Mouse (Mus musculus) CD4-positive, CD25-positive, alpha-beta regulatory T cell, adult 2 months (primary cell): Measurements from ENCODE around the gene Cox14.

Source experiments
- DNase-seq: peaks from one replicate; pipeline ENCODE4 v3.0.0-alpha.2; 2012; ENCODE audit warnings: low read depth, low spot score

Gene Cox14

DNA sequence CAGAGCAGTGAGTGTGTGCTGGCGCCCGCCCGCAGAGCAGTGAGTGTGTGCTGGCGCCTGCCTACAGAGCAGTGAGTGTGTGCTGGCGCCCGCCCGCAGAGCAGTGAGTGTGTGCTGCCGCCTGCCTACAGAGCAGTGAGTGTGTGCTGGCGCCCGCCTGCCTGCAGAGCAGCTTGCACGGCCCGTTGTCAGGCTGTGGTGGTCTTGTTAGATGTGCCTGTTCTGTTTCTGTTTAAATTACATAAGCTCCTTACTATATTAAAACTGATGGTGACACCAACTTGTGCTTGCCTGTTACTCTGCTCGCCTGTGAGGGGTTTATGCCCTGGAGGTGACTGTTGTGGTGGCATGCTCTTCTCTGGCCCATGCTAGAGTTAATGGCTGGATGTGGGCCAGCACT is 17.2 kb upstream of the Cox14 start:
- DNase-seq: no peak

DNA sequence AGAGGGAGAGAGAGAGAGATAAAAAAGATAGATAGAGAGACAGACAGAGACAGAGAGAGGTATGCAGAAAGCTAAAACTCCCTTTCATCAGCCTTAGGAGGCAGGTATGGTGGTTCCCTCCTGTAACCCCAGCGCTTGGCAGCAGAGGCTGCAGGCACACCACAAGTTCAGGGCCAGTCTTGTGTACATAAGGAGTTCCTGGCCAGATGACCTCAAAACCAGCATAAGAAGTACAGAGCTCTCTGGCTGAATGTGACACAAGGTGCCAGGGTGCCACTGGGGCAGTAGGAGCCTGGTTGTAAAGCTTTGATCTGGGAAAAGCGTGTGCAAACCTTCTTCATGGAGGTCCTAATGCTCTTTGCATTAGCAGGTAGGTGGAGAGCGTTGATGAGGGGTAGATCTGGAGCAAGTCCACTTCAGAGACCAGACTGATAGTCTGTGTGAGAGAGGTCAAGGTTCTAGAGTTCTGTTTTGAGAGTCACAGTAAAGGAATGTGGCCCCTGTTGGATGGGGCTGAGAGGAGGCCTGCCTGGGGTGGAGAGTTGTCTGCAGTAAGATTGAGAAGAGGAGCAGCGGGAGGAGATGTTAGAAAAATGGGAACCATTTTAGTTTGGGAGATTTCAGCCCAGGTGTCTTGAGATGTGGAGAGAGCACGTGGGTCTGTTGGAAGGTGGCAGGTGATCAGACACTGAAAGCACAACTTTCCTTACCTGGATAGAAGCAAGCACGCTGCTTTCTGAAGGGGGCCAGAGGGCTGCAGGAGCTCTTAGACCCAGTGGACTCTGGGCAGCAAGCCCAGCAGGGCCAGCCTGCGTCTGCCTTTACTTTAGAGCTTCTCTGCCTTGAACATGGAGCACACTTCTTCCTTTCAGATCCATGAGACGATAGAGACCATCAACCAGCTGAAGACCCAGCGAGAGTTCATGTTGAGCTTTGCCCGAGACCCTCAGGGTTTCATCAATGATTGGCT is 14.9 kb upstream of the Cox14 start:
- no peak for DNase-seq

DNA sequence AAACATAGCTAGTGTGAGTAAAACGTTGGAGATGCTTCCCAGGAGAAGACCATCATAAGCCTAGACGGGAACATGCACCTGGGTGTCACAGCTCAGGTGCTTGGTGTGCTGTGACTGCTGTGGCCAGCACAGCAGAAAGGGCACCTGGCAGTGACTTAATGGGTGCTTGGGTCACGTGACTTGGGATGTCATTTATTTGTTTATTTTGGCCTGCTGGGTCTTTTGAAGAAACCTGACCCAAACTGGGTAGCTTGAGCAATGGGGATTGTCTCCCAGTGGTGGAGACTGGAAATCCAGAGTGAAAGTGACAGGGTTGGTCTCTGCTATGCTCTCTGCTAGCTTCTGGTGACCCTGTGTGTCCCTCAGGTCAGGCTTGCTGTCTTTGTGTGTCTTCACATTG is 13.9 kb upstream of the Cox14 start:
- DNase-seq: no peak

DNA sequence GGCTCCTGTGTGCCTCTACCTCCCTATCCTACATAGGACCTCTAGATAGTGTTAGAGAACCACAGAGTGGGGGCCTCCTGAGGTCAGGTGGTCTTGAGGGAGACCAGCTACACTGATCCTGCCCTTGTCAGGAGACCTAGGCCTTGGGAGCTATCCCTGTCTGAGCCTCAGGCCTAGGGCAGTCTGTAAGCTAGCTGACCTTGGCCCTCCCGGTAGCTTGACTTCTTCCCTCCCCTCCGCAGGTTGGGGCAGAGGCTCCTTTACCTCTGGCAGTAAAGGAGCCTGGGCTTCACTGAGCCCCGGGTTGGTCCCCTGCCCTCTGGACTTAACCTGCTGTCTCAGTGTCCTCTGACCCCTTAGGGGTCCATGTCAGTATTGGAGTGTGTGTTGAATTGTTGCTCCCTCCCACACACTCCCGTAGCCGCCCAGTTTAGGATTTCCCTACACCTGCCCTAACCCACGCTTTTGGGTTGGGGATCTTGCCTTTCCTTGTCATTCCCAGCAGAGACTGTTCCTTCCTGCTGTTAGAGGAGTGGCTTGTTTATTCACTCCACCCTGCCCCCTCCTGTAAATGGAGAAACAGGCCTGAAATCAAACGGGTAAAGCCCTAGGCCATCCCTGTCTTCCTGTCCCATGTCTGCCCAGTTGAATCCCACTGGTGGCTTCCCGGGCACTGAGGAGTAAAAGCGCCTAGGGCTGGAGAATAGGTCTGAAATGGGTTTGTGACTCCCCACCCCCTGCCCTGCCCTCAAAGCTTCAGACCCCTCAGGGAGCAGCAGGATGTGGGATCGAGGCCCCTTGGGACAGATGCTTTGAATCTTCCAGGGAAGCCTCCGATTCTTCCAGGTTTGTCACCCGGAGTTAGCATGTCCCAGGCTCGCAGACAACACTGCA is 12.5 kb upstream of the Cox14 start:
- no peak for DNase-seq

DNA sequence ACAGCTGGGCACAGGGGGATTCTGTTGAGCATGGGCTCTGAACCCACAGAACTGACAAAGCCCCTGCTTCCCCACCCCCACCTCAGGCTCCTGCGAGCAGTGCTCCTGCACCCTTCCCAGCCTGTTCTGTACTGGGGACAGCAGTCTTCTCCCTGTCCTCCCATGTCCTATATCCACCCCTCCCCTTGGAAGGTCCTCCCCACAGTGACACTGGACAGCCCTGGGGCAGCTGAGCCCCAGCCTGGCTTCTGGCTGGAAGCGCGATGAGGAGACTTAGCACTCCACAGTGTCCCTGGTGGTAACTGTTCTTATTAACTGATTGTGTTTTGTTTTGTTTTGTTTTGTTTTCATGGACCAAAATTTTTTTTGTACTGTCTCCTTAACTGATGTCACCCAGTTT is 11.8 kb upstream of the Cox14 start:
- DNase-seq: no peak

DNA sequence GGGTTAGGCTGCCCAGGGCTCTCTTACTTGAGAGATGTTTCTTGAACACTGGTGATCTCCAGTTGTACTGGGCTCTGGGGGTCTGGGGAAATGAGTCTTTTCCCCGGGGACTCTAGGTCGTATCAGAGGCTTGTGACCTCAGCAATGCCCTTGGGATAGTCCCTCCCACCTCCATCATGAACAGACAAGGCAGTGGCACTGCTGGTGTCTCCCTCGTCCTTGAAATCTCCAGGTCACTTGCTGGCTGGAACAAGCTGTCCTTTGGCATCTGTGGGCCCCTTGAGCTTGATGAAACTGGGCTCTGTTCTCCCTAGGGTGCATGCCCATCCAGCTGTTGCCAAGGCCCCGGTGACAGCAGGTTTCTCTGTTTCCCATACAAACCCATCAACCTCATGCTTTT is 11.2 kb upstream of the Cox14 start:
- DNase-seq: no peak

DNA sequence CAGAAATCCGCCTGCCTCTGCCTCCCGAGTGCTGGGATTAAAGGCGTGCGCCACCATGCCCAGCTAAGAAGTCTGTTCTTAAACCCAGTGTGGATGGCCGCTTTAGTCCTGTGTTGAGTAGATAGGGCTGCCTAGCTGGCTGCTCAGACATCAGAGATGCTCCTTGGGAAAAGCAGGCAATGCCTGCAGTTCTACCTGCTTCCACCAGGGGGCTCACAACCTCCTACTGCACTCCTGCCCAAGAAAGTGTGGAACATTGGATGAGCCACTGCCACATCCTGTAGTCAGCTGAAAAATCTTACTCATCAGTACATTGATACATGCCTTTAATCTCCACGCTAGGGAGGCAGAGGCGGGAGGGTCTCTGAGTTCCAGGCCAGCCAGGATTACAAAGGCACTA is 10.6 kb upstream of the Cox14 start:
- peak; percentile 80 for DNase-seq

DNA sequence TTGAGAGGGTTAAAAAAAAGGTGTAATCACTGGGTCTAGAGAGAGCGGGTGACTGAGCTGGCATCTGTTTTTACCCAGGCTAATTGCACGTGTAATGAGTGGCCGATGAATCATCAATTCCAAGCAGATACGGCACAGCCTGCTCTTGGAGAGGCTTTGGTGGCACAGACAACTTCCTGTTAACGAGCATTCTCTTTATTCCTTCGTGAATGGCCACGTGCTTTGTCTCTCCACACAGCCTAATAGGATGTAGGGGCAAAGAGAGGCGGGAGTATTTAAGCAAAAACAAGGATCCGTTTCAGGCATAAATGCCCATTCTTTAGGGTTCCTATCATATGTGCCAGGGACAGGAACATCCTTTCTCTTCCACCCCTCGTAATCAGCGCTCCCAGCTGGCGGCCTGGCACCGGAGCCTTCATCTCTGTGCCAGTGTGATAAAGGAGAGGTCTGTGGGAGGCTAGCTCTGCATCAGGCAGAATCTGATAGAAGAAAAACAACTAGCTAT is 10.0 kb upstream of the Cox14 start:
- no peak for DNase-seq

DNA sequence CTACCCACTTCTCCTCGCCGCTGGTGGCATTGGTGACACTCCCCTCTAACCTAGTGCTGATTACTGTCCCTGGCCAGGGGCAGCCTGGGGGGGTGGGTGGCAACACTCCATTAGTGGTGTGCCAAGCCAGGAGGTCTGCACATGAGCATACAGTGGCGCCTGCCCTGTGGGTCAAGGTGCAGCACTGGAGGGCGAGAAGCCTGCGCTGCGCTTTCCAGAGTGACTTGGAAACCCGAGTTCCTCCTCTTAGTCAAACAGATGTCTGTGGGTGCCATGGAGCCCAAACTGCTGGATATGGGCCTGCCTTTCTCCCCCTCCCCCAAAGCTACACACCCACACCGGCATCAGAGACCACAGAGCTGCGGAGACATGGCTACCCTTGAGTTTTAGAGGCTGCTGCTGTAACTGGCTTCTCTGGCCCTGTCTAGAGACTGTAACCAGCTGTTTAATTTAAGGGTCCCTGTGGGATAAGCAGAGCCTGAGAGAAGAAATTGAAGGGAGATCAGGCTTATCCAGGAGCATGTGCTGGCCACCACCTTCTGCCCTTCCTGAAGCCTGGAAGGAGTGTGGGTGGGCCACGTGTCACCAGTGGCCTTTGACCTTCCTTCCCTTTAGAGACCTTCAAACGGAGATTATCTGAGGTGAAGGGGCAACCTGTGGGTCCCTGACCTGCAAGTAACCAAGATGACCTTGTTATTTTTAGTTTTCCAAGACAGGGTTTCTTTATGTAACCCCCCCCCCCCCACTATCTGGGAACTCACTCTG is 9.3 kb upstream of the Cox14 start:
- DNase-seq: no peak

DNA sequence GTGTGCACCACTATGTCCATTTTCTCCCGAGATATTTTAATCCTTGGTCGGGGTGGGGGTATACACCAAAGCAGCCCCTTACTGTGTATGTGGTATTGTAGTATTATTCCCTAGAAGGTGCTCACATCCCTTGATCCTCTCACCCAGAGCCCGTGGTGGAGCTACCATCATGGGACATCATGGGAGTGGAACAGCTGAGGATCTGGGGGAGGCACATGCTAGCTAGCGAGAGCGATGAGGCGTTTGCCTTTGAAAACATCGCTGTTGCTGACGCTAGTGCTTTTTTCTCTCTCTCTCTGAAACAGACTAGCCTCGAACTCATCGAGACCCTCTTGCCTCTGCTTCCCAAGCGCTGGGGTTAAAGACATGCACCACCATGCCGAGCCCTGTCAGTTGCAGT is 8.6 kb upstream of the Cox14 start:
- DNase-seq: no peak

DNA sequence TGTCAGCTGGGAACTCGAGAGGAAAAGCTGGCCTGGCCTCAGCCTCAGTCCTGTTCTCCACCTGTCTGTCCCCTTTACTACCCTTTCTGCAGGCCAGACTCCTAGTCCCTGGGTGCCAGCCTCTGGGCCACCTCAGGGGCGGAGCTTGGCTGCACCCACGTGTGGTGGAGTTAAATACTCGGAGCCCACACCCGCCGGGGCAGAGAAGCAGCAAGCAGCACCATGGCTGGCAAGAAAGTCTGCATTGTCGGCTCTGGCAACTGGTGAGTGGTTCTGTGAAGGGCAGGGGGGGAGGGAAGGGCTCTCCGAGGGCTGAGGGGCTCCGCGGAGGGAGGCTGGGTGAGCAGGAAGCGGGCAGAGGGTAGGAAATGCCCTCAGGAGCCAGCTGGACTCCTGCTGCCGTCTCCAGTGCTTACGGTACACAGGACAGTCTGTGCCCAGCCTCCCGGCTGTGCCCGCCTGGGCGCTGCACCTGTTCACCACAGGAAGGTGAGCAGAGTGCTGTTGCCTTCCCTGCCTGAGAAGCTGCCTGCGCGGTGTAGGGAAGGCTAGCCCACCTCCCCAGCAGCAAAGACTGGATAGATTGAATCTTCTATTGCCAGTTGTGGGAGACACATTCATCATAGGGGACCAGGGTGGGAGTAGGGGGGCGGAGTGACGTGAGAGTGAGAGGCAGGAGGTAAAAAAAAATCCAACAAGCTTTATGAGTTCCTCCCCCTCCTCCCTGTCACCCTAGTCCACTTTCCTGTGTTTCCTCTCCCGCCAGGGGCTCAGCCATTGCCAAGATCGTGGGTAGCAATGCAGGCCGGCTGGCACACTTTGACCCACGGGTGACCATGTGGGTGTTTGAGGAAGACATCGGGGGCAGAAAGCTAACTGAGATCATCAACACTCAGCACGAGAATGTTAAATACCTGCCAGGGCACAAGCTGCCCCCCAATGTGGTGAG is 7.8 kb upstream of the Cox14 start, which contains the start of gene Gpd1:
Gpd1 (plus strand) TSS at position 130 of the 949 bp plus-strand sequence.
- DNase-seq: no peak

DNA sequence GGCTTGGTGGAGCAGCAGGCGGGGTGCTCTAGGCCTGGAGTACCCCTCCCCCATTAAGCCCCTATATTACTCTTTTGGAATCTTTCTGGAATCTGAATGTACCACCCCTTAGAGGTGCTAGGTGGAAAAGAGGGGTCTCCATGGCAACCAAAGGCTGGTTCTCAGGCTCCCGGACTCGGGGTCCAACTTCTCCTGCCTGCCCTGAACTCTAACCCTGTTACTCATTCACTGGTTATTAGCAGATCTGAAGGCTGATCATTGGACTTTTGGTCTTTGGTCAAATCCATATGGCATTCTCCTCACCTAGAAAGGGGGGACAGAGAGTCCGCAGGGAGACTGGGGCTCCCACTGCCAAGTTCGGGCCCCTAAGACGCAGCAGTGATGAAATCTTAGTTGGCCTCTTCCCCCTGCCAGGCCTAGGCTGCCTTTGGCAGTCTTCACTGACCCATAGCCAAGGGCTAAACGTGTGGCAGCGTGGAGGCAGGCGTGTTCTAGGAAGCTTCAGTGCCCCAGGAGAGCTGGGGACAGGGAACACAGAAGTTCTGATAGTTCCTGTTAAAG is 6.9 kb upstream of the Cox14 start:
- DNase-seq: no peak

DNA sequence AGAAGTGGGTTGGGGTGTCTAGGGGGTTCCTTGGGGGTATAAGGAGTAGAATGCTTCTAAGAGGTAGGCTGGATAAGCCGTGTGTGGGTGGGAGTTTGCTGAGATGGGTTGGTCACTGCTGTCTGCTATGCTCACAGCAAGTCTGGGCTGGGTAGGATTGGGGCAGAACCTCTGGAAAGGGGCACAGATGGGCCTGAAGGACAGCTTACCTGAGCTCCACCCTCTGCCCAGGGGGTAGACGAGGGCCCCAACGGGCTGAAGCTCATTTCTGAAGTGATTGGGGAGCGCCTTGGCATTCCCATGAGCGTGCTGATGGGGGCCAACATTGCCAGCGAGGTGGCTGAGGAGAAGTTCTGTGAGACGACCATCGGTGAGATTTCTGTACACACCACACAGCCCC is 5.6 kb upstream of the Cox14 start:
- no peak for DNase-seq

DNA sequence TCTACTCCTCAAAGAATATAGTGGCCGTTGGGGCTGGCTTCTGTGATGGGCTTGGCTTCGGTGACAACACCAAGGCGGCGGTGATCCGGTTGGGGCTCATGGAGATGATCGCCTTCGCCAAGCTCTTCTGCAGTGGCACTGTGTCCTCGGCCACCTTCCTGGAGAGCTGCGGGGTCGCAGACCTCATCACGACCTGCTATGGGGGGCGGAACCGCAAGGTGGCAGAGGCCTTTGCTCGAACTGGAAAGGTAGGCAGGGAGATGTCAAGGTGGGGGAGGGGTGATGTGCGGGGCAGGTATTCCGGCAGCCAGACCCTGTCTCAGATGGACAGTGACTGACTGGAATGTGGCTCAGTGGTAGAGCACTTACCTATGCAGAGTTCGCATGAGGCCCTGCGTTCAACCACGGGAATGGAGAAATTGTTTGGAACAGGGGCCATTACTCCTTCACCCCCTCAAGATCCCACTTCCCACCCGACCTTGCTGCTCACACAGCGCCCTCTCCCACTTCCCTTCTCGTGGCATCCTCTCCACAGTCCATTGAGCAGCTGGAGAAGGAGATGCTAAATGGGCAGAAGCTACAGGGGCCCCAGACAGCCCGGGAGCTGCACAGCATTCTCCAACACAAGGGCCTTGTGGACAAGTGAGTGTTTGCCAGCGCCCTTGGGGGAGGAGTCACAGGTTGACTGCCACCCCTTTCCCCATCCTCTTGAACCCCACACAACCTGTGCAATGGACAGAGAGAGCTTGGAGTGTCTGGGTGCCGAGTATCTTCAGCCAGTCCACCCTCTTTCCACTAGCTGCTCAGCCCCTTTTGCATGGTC is 3.3 kb upstream of the Cox14 start:
- DNase-seq: no peak

DNA sequence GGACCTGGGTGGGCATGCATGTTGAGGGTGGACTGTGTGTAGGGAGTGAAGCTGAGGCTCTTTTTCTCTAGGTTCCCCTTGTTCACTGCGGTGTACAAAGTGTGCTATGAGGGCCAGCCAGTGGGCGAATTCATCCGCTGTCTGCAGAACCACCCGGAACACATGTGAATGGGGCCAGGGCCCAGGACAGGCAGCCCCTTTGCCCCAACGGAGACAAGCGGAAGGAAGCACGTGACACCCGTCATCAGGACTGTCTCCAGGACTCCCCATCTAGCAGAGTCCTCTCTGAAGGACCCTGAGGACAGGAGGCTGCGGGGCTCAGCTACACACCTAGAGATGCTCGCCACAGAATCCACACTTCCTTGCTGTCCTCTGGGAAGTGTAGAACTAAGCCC is 2.3 kb upstream of the Cox14 start:
- DNase-seq: no peak

DNA sequence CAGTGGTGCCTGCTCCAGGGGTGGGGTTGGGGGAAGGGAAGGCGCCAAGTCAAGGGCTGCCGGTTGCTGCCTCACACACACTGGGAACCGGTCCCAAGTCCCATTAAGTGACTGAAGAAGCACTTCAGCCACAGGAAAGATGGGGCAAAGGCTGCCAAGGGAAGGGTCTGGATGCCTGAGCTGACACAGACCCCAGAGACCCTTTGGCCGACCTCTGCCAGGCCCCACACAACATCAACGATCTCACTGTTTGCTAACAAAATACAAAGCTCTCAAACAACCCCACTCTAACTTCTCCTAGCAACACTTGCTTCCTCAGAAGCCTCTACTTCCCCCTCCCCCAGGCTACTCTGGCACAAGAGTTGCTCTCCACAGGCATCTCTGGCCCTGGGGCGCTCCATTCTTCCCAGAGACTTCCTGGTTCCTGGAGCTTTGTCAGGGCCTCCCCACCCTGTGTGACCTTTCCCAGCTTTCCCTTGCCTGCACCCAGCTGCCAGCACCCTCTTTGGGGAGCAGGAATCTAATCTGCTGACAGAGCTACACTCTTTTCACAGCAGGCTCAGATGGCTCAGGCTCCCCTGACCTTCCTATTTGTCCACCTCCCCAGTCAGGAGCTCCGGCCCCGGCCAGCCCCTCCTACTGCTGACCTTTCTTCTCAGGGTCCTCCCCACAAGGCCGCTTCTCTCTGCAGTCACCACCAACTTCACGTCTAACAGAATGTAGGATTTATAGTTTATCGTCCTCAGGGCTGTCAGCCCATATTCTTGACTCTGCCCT is 1.7 kb upstream of the Cox14 start:
- no peak for DNase-seq

DNA sequence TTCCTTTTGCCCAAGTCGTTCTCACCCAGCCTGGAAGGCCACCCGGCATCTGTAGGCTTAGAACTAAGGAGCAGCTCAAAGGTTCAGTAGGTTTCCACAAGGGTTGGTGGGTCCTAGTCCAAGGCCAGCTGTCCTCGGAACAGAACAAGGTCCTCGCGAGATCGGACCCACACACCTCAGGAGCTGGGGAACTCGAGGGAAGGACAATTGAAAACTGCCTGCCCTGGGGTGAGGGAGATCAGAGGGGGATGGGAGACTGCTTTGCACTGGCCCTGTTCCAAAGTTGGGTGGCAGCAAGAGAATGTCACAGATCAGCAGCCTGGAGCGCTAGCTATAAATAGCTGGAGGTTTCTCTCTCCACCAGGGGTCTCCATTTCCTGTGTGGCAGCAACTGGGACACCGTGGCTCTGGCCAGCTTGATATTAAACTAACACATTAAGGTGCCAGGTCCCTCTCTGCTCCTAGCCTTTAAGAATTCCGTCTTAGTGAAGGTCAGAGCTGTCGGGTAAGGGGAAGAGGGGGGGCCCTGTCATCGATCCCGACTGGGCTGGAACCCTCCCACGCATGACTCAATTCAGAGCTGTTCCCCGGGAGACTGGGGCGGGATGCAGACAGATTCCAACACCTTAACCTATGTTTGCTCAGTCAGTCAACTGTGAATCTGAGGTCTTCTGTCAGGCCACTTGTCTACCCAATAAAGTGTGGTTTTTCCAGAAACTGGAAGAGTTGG is 961 bp upstream of the Cox14 start:
- peak; percentile 71 for DNase-seq

DNA sequence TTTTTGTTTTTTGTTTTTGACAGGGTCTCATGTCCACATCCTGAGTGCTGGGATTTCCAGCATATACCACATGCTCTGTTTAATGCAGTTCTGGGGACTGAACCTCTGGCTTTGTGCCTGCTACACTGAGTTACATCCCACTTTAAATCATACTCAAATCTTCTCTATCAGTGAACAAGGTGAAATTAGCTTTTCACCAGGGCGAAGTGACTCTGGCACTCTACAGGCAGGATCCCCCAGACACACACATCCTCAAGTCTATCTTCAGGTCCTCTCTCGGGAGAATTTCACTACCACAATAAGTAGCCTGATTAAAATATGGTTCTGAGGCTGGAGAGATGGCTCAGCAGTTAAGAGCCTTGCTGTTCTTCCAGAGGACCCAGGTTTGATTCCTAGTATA is 1.1 kb downstream of the Cox14 start:
- DNase-seq: no peak
